Mouse (Mus musculus): Measurements from ENCODE around the gene Glis2.

- no peak for TF ChIP-seq CTCF (IDR thresholded peaks at IDR 0.05; ENCODE audit: borderline replicate concordance, insufficient read depth, low read depth, low read length)
- peak; percentile 73; the same call in 1 of the 2 replicates for TF ChIP-seq POLR2A (IDR thresholded peaks at IDR 0.05; ENCODE audit: borderline replicate concordance, insufficient read depth, low read length)
Measured at GRCm38 (mm10) chr16:4624481-4625110, 30.1 kb downstream of the Glis2 start, which contains the start of gene Pam16.
